Mouse (Mus musculus) heart, embryonic 10.5 days (tissue): ENCODE data around the gene Gse1. TPM values are rescaled to one million over a fixed set of nuclear protein-coding genes. Genes with fewer than 3 reads are reported as not detected.

Experiments
- DNase-seq: peaks from one replicate; pipeline ENCODE4 v3.0.0-alpha.2; 2017; ENCODE audit warnings: low spot score
- H3K27ac ChIP-seq: fragments of 300-500 bp; sonication (generic); 2 replicates; pipeline ENCODE4 v1.5.1; 2016; ENCODE audit warnings: mild to moderate bottlenecking
- H3K27me3 ChIP-seq: fragments of 300-500 bp; sonication (generic); 2 replicates; pipeline ENCODE4 v1.6.1; 2016; ENCODE audit warnings: mild to moderate bottlenecking; ENCODE audit not compliant: poor library complexity, insufficient read depth, severe bottlenecking
- H3K36me3 ChIP-seq: fragments of 300-500 bp; sonication (generic); 2 replicates; pipeline ENCODE4 v1.6.1; 2016; ENCODE audit warnings: mild to moderate bottlenecking, moderate library complexity
- H3K4me1 ChIP-seq: fragments of 300-500 bp; sonication (generic); 2 replicates; pipeline ENCODE4 v1.6.1; 2016; ENCODE audit warnings: mild to moderate bottlenecking
- H3K4me3 ChIP-seq: fragments of 300-500 bp; sonication (generic); 2 replicates; pipeline ENCODE4 v1.5.1; 2016; ENCODE audit warnings: mild to moderate bottlenecking, moderate library complexity
- H3K9me3 ChIP-seq: fragments of 300-500 bp; sonication (generic); 2 replicates; pipeline ENCODE4 v1.6.1; 2016; ENCODE audit warnings: mild to moderate bottlenecking, moderate library complexity
- WGBS: fragments of 180-500 bp; shearing (Covaris S2); methylation state at CpG from one replicate; pipeline ENCODE4 v1.1.7; 2016; 5-methylcytosine and 5-hydroxymethylcytosine counted together
- polyA plus RNA-seq: library from polyadenylated mRNA; unstranded; fragments of >200 nt; fragmentation: Nextera tagmentation; extraction: Ambion mirVana; gene quantifications from 2 replicates; pipeline ENCODE4 v1.2.1, GENCODE M21; 2016

Gene Gse1
- polyA plus RNA-seq, 1 experiment from 2014 or later: 13.7 TPM

GRCm38 (mm10) chr8:120588908-120589771 lies 360.9 kb downstream of the Gse1 start, which contains the start of gene Gins2:
Gins2 (minus strand) TSS chr8:120589304.
- DNase-seq: peak; percentile 100
- peak within 1 kb of the TSS; percentile 74 for H3K4me3 ChIP-seq
- peaks cover 49% of the 10 kb centered on the region for H3K4me1 ChIP-seq
- H3K27ac ChIP-seq: peak within 1 kb of the TSS; percentile 87
- under 1% methylated on average over 67 of the region's 67 CpGs for WGBS
- H3K36me3 ChIP-seq: peaks cover 33% of the 10 kb centered on the region
- no peaks in the 10 kb centered on the region; the same call in 1 of the 2 replicates for H3K27me3 ChIP-seq
- H3K9me3 ChIP-seq: no peaks in the 10 kb centered on the region

GRCm38 (mm10) chr8:120589921-120590320 lies 361.7 kb downstream of the Gse1 start:
- Histone ChIP-seq H3K27ac (peak overlapping the region; percentile 87), H3K4me1 (peaks cover 49% of the 10 kb centered on the region), H3K4me3 (peak overlapping the region; percentile 74), H3K27me3 (no peaks in the 10 kb centered on the region; the same call in 1 of the 2 replicates), H3K36me3 (peaks cover 25% of the 10 kb centered on the region), H3K9me3 (no peaks in the 10 kb centered on the region)
- 53% methylated on average over 2 of the region's 2 CpGs for WGBS
- DNase-seq: peak; percentile 87

- 77% methylated on average over 10 of the region's 10 CpGs for WGBS
- no peak for DNase-seq
- Histone ChIP-seq H3K4me1 (peaks cover 47% of the 10 kb centered on the region), H3K9me3 (no peaks in the 10 kb centered on the region), H3K4me3 (no peak overlapping the region), H3K27ac (0 out of 2 replicates have a peak overlapping the region, but pooled peaks have one; percentile 25), H3K36me3 (peaks cover 9% of the 10 kb centered on the region; the same call in 1 of the 2 replicates), H3K27me3 (peaks cover 5% of the 10 kb centered on the region; the same call in 1 of the 2 replicates)
Observed at GRCm38 (mm10) chr8:120591587-120592292, 363.5 kb downstream of the Gse1 start.

GRCm38 (mm10) chr8:120594571-120594970 lies 366.3 kb downstream of the Gse1 start:
- Histone ChIP-seq H3K36me3 (no peaks in the 10 kb centered on the region), H3K4me1 (peaks cover 31% of the 10 kb centered on the region), H3K27ac (no peak overlapping the region), H3K27me3 (peaks cover 25% of the 10 kb centered on the region), H3K4me3 (no peak overlapping the region), H3K9me3 (no peaks in the 10 kb centered on the region)
- 88% methylated on average over 5 of the region's 5 CpGs for WGBS
- DNase-seq: no peak

GRCm38 (mm10) chr8:120595963-120596362 lies 367.7 kb downstream of the Gse1 start:
- H3K36me3 ChIP-seq: no peaks in the 10 kb centered on the region
- no peak for DNase-seq
- no peak overlapping the region for H3K4me3 ChIP-seq
- no peak overlapping the region for H3K27ac ChIP-seq
- H3K9me3 ChIP-seq: no peaks in the 10 kb centered on the region
- peaks cover 25% of the 10 kb centered on the region for H3K4me1 ChIP-seq
- 12% methylated on average over 5 of the region's 5 CpGs for WGBS
- peaks cover 25% of the 10 kb centered on the region for H3K27me3 ChIP-seq

GRCm38 (mm10) chr8:120598579-120598978 lies 370.3 kb downstream of the Gse1 start:
- no peaks in the 10 kb centered on the region for H3K9me3 ChIP-seq
- H3K27me3 ChIP-seq: peaks cover 25% of the 10 kb centered on the region
- H3K4me3 ChIP-seq: peak overlapping the region; percentile 39; the same call in 1 of the 2 replicates
- WGBS: 22% methylated on average over 24 of the region's 24 CpGs
- no peaks in the 10 kb centered on the region for H3K36me3 ChIP-seq
- H3K27ac ChIP-seq: 0 out of 2 replicates have a peak overlapping the region, but pooled peaks have one; percentile 53
- peaks cover 18% of the 10 kb centered on the region for H3K4me1 ChIP-seq
- DNase-seq: no peak

GRCm38 (mm10) chr8:120599504-120599903 lies 371.2 kb downstream of the Gse1 start:
- peaks cover 16% of the 10 kb centered on the region for H3K4me1 ChIP-seq
- H3K4me3 ChIP-seq: no peak overlapping the region
- H3K27ac ChIP-seq: no peak overlapping the region
- no peak for DNase-seq
- no peaks in the 10 kb centered on the region for H3K9me3 ChIP-seq
- WGBS: 46% methylated on average over 7 of the region's 7 CpGs
- H3K27me3 ChIP-seq: peaks cover 25% of the 10 kb centered on the region
- no peaks in the 10 kb centered on the region for H3K36me3 ChIP-seq

GRCm38 (mm10) chr8:120602672-120603071 lies 374.4 kb downstream of the Gse1 start:
- Histone ChIP-seq H3K27me3 (peaks cover 17% of the 10 kb centered on the region), H3K27ac (no peak overlapping the region), H3K36me3 (no peaks in the 10 kb centered on the region), H3K4me3 (no peak overlapping the region), H3K9me3 (no peaks in the 10 kb centered on the region), H3K4me1 (peaks cover 22% of the 10 kb centered on the region)
- no peak for DNase-seq
- 38% methylated on average over 6 of the region's 6 CpGs for WGBS

GRCm38 (mm10) chr8:120607460-120607859 lies 379.2 kb downstream of the Gse1 start:
- WGBS: 80% methylated on average over 9 of the region's 9 CpGs
- no peaks in the 10 kb centered on the region for H3K36me3 ChIP-seq

GRCm38 (mm10) chr8:120607885-120608284 lies 379.6 kb downstream of the Gse1 start:
- Histone ChIP-seq H3K27me3 (peaks cover 25% of the 10 kb centered on the region), H3K4me3 (no peak overlapping the region), H3K27ac (no peak overlapping the region), H3K9me3 (no peaks in the 10 kb centered on the region), H3K36me3 (no peaks in the 10 kb centered on the region), H3K4me1 (peaks cover 7% of the 10 kb centered on the region)
- no peak for DNase-seq
- WGBS: 14% methylated on average over 7 of the region's 7 CpGs

More at GRCm38 (mm10) chr8:120607460-120607859, 379.2 kb downstream of the Gse1 start:
- H3K9me3 ChIP-seq: no peaks in the 10 kb centered on the region
- peaks cover 11% of the 10 kb centered on the region for H3K4me1 ChIP-seq
- no peak overlapping the region for H3K27ac ChIP-seq
- DNase-seq: no peak
- H3K4me3 ChIP-seq: no peak overlapping the region
- peaks cover 21% of the 10 kb centered on the region for H3K27me3 ChIP-seq

GRCm38 (mm10) chr8:120610824-120611223 lies 382.6 kb downstream of the Gse1 start:
- Histone ChIP-seq H3K9me3 (no peaks in the 10 kb centered on the region), H3K4me1 (peaks cover 9% of the 10 kb centered on the region), H3K27me3 (peaks cover 25% of the 10 kb centered on the region), H3K4me3 (no peak overlapping the region), H3K27ac (no peak overlapping the region), H3K36me3 (no peaks in the 10 kb centered on the region)
- no peak for DNase-seq
- 87% methylated on average over 6 of the region's 6 CpGs for WGBS

- no peaks in the 10 kb centered on the region for H3K9me3 ChIP-seq
- H3K4me1 ChIP-seq: peaks cover 36% of the 10 kb centered on the region
- WGBS: 91% methylated on average over 3 of the region's 3 CpGs
- H3K27ac ChIP-seq: no peak overlapping the region
- no peak overlapping the region for H3K4me3 ChIP-seq
- H3K36me3 ChIP-seq: no peaks in the 10 kb centered on the region
- peaks cover 17% of the 10 kb centered on the region for H3K27me3 ChIP-seq
- DNase-seq: no peak
Observed at GRCm38 (mm10) chr8:120614491-120614890, 386.2 kb downstream of the Gse1 start.
